Mouse (Mus musculus) right cerebral cortex, postnatal 36 days (tissue): ENCODE measurements around the gene Ppp1r27.
"Not testable (repeated sequence)": the region's sequence is repeated elsewhere in the genome, so short reads cannot be mapped to it uniquely, and the experiment has no call there.

Experiments used
- DNase-seq, 2 experiments: peaks; one replicate each; pipeline ENCODE4 v3.0.0; 2022; ENCODE audit warnings: low spot score in 2 of 2, mixed read lengths in 1 of 2

The Ppp1r27 gene

DNA sequence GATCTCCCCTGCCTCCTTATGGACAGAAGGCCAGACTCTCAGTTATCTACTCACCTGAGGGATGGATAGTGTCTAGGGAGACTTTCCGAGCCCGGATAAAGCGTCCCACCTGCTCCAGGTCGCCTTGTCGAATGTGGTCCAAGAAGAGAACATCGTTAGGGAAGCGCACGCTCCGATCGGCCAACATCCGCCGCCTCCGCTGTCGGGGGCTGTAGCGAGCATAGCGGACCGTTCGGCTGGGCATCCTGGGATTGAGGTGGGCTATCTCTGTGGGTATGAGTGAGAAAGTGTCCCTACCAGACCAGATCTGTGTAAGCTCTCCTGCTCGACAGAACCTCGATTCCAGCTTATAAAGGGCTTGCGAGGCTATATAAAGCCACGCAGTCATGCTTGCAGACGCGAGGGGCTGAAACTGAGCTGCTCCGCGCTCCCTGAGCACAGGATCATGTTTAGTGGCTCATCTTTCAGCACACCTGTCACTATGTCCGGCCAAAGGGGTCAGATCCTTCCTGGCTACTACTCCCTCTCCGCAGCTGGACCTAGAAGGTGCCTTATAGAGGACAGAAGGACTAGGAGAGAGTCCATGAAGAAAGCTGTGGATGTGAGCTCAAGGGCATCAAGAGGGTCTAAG, at the start of gene Ppp1r27:
Gene Ppp1r27, minus strand, starts transcription at position 323 of the 631 bp plus-strand sequence.
- no peak for DNase-seq

DNA sequence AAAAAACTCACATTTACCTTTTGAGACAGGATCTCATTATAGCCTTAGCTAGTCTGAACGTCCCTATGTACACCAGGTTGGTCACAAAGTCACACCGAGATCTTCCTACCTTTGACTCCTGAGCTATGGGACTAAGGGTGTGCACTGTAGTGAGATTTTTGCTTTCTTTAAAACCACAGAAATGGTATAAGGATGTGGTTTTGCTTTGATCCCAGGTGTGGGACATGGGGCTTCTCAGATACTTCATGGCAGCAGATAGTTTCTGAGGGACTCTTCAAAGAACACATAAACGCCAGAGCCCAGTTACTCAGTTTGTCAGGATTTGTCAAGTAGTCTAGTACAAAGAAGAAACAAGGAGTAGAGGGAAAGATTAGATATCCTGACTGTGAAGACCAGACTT, 49.8 kb upstream of the Ppp1r27 start:
- DNase-seq: no peak

DNA sequence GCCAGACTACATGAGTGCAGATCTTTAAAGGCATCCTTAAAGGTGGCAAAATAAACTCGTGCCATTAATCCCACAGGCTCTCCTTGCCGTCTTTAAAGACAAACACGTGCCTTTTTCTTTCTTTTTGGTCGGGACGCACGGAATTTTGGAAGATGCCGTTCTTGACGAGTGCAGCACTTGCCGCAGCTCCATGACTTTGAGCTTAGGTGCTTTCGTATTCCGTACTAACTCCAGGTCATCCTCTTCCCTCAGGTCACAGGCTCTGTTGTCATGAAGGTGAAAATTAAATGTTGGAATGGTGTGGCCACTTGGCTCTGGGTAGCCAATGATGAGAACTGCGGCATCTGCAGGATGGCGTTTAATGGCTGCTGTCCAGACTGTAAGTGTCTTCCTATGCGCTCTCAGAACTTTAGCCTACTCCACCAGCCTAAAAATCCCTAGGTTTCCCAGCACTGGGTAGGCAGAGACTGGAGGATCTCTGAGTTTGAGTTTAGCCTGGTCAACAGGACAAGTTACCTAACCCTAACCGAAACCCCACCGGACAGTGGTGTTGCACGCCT, 48.1 kb upstream of the Ppp1r27 start:
- no peak for DNase-seq

DNA sequence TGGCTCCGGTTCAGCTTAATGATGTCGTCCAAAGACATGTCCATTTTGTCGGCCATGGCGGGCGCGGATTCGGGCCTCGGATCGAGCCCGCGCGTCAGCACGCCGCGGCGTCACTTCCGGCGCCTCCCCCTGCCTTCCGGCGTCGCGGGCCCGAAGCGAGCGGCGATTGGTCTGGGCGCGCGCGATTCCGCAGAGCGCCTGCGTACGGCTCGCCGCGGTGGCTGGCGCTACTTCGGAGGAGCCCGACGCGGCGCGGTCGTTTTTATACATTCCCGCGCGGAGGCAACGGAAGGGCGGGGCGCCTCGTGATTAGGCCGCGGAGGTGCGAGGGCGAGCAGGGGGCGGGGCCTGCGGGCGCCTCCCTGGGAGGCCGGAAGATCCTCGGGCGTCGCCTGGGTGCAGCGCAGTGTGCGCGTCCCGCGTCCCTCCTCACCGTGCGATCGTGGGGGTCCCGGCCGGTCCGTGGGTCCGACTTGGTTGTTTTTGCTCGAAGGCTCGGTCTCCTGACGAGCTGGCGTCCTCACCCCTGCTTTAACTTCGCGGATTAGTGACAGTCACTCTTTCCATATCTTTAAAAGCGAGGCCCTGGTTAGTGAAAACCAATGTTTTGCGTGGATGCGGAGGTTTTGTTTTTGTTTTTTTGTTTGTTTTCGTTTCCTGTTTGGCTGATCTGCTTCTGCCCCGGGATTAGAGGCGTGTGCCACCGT, 47.5 kb upstream of the Ppp1r27 start, which contains the start of the genes Alyref and Anapc11:
Gene Alyref, minus strand, starts transcription at position 83 of the 707 bp plus-strand sequence.
Gene Anapc11, plus strand, starts transcription at position 139 of the 707 bp plus-strand sequence.
- peak; percentile 90 to 92 for DNase-seq

DNA sequence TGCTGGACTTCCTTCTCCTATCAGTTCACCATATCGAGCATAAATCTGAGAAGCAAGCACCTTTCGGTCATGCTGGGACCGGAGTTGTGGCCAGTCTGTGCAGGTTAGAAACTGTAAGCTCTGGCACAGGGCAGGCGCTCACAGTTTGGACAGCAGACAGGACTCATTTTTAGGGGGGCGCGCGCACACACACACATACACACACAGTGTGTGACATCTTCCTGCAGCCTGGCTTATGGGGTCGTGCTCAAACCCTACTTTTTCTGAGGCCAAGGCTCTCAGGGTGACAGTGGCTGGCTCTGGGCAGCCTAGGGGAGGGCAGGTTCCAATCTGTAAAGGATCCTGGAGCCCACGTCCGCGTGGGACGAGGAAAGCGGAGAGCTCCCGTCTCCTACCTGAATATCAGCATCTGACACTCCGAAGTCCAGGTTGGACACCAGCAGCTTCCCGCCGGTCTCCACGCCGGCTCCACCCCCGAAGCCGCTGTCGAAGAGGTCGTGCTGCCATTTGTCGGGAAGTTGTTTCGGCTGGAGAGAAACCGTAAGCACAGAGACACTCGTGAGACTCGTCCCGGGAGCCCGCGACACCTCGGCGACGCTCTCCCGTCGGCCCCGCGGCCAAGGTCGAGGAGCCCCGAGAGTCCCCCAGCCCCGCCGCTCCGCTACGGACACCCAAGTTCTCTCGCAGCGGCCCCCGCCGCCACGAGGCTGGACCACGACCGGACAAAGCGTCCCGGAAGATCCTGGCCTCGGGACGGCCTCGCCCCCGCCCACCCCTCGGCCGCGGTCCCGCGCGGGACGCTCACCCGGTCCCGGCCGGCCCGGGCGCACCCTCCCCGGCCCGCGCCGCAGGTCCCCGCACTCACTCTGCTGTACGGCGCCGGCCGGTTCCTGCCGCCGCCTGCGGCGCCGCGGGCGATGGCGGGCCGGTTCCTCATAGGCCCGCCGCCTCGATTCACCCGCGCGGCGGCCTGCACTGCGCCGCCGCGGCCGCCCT, 46.6 kb upstream of the Ppp1r27 start:
- DNase-seq: no peak

DNA sequence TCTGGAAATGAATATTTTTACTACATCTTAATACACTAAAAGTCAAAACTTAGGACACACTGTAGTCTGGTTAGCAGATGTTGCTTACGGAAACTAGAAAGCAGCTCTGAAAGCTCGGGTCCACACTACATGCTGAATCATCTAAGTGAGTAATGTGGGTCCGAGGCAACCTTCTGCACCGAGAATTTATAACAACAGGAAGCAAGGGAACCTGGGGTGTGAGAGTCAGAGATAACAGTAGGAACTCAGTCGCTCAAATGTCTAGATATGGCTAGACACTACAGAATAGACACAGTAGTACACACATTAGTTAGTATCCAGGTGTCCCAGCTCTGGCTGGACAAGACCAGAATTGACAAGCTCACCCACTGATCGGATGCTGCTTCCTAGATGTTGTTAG, 37.6 kb upstream of the Ppp1r27 start:
- no peak for DNase-seq

DNA sequence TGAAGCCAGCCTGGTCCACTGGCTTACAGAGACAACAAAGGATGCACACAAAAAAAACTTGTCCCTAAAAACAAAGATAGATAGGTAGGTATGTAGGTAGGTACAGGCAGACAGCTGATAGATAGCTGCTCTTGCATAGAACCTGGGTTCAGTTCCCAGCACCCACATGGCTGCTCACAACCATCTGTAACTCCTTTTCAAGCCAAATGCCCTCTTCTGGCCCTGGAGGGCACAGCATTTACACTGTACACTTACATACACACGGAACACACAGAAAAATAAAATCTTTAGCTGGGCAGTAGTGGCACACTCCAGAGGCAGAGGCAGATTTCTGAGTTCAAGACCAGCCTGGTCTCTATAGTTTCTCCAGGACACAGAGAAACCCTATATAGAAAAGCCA, 33.0 kb upstream of the Ppp1r27 start:
- no peak for DNase-seq

DNA sequence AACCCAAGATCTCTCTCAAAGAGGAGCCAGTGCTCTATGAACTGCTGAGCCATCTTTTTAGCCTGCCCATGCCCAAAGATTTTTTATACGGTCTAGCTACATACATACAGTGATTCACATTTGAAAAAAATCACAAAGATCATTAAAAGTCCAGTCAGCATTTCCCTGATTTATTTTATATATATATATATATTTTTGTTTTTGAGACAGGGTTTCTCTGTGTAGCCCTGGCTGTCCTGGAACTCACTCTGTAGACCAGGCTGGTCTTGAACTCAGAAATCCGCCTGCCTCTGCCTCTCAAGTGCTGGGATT, 32.0 kb upstream of the Ppp1r27 start:
- not testable (repeated sequence) for DNase-seq

DNA sequence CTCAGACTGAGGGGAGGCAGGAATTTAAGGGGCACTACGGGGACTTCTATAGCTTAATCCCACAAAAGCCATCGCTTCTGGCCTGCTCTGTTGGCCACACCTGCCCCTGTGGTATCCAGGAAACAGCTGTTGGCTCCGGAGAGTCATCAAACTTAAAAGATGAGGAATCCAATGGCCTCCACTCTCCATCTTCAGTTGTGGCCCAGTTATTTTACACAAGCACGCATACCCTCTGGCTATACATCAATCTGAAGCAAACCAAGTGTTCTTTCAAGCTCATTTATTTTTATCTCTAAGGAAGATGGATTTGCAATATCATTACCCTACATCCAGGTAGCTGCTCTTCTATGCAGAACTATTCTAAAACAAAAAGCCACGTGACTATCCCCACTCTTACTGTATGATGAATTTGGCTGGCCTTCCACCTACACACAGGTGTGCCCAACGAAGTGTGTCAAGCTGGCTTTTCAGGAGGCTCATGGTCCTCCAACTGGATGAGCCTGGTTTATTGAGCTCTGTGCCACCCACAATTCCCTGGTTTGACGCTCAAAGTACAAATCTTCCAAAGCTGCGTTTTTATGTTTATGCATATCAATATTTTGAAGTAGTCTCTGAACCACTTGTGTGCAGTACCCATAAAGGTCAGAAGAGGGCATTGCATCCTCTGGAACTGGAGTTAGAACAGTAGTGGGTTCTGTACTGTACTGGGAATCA, 31.5 kb upstream of the Ppp1r27 start:
- DNase-seq: no peak

DNA sequence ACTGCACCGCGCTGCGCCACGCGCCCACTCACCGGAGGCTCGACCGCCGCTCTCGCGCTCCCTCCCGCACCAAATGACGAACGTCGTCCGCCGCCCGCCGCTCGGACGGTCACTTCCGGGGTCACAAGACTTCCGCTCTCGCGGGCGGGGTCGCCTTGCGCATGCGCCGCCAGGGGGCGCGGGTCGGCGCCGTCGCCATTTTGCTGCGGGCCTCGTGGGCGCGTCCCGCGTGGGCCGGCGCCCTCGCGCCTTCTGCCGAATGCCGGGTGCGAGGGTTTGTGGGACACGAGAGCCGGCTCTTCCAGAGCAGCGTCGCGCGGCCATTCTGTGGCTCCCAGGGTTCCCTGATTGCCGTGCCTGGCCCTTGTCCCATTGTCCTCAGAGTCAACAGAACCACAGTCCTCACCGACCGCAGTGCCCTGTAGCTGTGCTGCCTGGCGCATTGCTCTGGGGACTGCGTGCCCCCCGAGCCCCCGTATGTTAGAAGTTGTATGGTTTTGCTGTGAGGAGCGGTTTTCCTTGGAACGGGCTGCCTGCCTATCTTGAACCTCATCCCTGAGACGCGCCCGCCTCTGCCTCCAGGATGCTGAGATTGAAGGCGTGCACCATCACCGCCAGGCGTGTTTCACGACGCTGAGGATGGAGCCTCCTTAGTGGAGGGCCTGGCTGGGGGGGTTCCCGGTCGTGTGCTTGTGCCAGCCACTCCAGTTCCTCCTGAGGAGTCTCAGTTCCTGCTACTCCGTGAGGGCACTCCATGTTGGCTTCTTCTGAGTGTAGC, 30.7 kb upstream of the Ppp1r27 start, which contains the start of gene Arhgdia:
Gene Arhgdia, minus strand, starts transcription at position 135 of the 778 bp plus-strand sequence.
- DNase-seq: peak; percentile 78 to 84

DNA sequence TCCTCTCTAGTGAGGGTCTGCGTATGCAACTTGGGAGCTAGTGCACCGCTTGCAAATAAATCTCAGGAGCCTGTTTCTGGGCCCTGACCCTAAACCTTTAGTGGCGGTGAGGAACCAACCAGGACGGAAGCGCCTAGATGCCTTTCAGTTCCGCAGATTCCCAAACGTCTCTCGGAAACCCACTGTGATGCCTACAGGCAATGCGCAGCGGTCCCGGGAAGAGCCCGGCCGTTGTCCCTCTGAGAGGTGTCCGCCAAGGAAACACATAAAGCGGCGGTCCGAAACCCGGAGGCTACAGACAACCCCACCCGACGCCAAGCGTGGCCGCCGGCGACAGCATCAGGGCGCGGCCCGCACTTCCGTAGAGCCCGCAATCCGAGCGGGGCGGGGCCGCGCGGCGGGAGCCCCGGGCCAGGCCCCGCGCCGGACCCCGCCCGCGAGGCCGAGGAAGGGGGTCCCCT, 30.0 kb upstream of the Ppp1r27 start:
- peak in 1 of 2 experiments; percentile 17 for DNase-seq

DNA sequence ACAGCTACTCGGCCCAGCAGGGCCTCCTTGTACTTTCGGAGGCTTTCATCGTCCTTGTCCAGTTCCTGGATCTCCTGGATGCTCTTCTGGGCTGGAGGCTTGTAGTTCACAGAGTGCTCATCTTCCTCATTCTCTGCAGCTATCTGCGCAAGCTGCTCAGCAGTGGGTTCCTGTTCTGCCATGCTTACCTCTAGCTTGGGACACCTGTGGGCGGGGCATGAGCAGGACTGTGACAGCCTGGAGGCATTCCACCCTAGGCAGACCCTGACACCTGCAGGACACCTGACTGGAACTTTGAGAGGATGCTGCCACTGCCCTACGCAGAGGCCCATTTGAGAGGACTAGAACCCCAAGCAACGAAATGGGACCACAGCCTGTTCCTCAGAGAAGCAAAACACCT, 29.3 kb upstream of the Ppp1r27 start:
- peak in 1 of 2 experiments; percentile 4 for DNase-seq

DNA sequence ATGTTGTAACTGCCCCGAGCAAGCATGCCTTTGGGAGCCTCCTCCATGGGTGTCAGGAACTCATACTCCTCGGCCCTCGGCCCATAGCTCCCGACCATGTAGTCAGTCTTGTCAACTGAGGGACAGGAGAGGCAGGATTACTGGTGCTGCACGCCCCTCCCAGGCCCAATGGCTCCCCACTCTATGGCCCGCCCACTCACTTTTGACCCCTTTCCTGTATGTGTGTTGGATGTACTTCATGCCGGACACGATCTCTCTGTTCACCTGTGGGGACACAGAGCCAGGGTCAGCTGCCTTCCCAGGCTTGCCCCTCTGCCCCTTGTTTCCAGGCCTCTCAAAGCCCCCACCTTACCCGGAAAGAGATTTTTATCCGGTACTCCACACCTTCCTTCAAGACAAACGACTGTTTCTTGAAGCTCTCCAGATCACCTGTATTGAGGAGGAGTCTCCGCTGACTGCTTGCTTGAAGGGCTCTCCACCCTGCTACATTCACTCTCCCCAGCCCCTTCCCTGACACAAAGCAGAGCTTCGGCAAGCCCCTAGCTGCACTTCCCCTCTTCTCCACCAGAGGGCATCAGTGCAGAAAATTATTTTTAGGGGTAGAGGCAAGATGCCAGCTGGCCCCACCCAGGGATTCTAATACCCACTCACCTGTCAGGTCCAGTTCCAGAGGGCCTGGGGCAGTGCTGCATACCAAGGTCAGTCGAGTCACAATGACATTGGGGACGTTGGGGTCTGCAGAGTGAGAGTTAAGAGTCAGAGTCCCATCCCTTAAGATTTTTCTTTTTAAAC, 28.6 kb upstream of the Ppp1r27 start:
- DNase-seq: no peak

DNA sequence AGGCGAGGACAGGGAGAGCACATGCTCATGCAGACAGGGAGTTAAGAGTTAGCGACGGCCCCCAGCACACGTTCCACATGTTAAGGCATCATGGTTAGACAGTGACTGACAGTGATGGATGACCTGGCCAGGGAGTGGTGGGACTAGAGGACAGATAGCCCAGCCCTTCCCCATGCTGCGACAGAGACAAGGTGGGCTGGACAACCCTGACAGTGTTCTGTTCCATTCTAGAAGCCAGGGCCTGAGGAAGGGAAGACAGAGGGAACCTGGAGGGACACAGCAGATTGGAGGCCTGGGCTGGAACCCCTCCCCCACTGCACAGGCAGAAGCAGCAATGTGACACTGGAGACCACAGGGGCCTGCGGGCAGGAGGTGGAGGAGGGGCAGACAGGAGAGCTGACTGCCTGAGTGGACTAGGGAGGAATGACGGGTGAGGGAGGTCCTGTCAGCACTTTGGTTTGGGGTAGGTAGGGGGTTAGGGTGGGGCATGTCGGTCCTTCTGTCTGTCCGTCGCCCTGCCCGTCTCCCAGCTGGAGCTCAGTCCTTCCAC, 27.8 kb upstream of the Ppp1r27 start:
- DNase-seq: no peak

DNA sequence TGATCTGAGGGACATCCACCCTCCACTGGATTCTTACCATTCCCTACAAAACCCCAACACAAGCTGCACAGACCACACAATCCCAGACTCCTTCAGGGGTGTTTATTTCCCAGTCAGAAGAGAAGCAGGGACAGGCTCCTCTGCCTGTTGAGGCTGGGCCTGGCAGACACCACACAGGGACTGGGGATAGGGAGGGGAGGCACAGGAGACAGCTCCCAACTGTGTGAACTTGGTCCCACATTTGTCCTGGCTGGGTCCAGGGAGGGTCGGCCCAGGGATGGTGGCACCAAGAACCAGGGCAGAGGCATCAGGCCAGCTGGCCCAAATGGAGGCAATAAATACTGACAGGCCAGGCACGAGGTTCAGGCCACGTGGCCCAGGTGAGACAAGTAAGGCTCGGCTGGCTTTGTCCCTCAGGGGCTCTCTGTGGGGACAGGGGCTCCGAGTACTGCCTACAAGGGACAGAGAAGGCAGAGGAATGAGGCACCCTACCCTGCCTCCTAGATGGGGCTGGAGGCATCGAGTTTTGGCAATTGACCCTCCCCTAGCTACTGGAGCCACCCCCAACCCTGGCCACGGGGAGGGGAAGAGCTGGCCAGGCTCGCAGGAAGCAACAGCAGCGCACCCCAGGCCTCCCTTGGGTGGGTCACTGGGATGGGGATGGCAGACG, 27.2 kb upstream of the Ppp1r27 start:
- DNase-seq: no peak

DNA sequence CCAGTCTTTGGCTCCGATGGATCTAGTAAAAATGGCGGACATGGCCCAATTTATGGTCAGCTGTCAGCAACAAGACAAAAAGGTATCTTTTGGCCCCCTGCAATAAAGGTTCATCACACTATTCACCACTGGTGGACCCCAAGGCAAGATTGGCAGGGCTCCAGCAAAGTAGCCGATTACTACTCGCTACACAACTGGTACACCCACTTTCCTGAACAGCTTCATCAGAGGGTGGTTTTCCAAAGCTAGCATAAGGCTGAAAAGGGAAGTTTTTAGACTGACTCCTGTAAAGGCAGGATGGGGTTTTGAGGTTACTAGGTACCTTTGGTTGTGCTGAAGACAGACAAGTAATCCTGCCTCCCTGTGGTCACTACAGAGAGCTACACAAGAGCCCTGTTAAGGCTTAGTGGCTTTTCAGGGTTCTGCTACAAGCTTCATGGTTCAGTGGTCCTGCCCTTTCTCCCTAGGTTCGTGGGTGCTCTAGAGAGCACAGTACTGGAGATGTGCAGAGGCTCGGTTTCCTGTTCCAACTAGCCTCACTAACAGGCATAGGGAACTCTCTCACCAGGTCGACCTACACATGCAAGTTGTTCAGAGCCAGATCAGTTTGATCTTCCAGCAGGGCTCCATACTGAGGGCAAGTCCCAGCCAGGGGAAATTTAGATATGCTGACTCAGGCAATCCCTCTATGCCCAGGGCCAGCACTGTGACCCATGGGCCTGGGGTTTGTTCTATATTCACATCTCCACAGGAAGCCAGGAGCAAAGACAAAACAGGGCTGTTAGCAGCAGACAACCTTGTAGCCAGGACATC, 26.5 kb upstream of the Ppp1r27 start:
- DNase-seq: no peak

DNA sequence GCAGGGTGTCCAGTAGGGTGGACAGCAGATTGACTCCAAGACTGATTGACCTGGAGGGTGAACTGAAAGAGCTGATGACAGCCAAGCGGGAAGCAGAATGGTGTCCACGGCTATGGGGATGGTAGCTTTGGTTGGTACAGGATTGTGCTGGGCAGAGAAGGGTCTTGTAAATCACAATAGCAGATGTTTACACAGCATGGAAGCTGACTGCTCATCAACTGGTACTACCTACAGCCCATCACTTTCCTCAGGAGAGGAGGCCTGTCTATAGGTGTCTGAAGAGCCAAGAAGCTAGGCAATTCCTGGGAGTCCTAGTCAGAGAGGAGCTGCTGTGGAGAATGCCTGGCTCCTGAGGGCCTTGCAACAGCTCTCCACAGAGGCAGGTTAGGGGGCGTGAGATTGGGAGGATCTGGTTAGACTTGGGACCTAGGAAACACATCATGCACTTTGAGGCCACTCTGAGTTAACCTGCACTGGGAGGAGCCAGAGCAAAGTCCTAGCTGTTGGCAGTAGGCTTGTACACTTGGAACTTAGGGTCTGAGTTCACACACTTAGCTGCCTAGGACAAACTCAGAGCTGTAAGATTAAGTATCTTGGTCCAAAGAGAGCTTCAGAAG, 25.5 kb upstream of the Ppp1r27 start:
- DNase-seq: no peak
